Mouse (Mus musculus): ENCODE data around the gene Fcer1g.

GRCm38 (mm10) chr1:171263666-171264461 lies 29.7 kb upstream of the Fcer1g start:
- TF ChIP-seq POLR2A (IDR thresholded peaks at IDR 0.05; ENCODE audit: extremely low read depth, insufficient read depth, low read length) (no peak), CTCF (IDR thresholded peaks at IDR 0.05; ENCODE audit: extremely low read depth, insufficient read depth, low read length) (no peak)

Measured in cortical plate, adult 2 months (tissue).